Mouse (Mus musculus) kidney, postnatal 0 days (tissue): ENCODE data around the gene Fam163a. TPM values are rescaled to one million over a fixed set of nuclear protein-coding genes. Genes with fewer than 3 reads are reported as not detected.
"Not testable (repeated sequence)": the region's sequence is repeated elsewhere in the genome, so short reads cannot be mapped to it uniquely, and the experiment has no call there.

ENCODE experiments used
- ATAC-seq: fragments of 200-750 bp; cut with Nextera tagmentation; replicated peaks from 2 replicates; pipeline ENCODE4 v1.8.0; 2017; ENCODE audit warnings: low read depth, moderate number of reproducible peaks, moderate TSS enrichment, moderate library complexity; ENCODE audit not compliant: low FRiP score
- DNase-seq: peaks from one replicate; pipeline ENCODE4 v3.0.0-alpha.2; 2016; ENCODE audit warnings: low spot score
- H3K27ac ChIP-seq: fragments of 300-500 bp; sonication (generic); 2 replicates; pipeline ENCODE4 v1.5.1; 2014; ENCODE audit warnings: mild to moderate bottlenecking
- H3K27me3 ChIP-seq: fragments of 300-500 bp; sonication (generic); 2 replicates; pipeline ENCODE4 v1.6.1; 2014; ENCODE audit warnings: low read length, mixed read lengths; ENCODE audit not compliant: insufficient read depth
- H3K36me3 ChIP-seq: fragments of 300-500 bp; sonication (generic); 2 replicates; pipeline ENCODE4 v1.6.1; 2014; ENCODE audit warnings: low read length, mixed read lengths; ENCODE audit not compliant: insufficient read depth
- H3K4me1 ChIP-seq: fragments of 300-500 bp; sonication (generic); replicated peaks from 2 replicates; pipeline ENCODE4 v1.6.1; 2014; ENCODE audit warnings: antibody characterized with exemption, low read length, mixed read lengths; ENCODE audit not compliant: insufficient read depth
- H3K4me2 ChIP-seq: fragments of 300-500 bp; sonication (generic); 2 replicates; pipeline ENCODE4 v1.6.1; 2014; ENCODE audit warnings: mild to moderate bottlenecking, low read length, moderate library complexity, mixed read lengths
- H3K4me3 ChIP-seq: fragments of 300-500 bp; sonication (generic); replicated peaks from 2 replicates; pipeline ENCODE4 v1.5.1; 2014; ENCODE audit warnings: low read depth, low read length
- H3K9ac ChIP-seq: fragments of 300-500 bp; sonication (generic); 2 replicates; pipeline ENCODE4 v1.6.1; 2014; ENCODE audit warnings: low read depth, low read length
- H3K9me3 ChIP-seq: fragments of 300-500 bp; sonication (generic); replicated peaks from 2 replicates; pipeline ENCODE4 v1.6.1; 2016; ENCODE audit warnings: low read length, inconsistent platforms, mixed read lengths
- CTCF ChIP-seq: IDR thresholded peaks from 2 replicates; pipeline ENCODE4 v1.5.1; 2016; ENCODE audit warnings: antibody characterized with exemption, low read depth, mild to moderate bottlenecking, moderate library complexity
- WGBS: fragments of 180-500 bp; shearing (Covaris S2); extraction: QIAGEN DNeasy Blood & Tissue Kit; methylation state at CpG from one replicate; pipeline ENCODE4 v1.1.7; 2014; 5-methylcytosine and 5-hydroxymethylcytosine counted together
- polyA plus RNA-seq: library from polyadenylated mRNA; unstranded; fragments of >200 nt; fragmentation: Nextera tagmentation; extraction: Ambion mirVana; gene quantifications from 2 replicates; pipeline ENCODE4 v1.2.1, GENCODE M21; 2015

Gene Fam163a
- 0.63 and 0.94 TPM in 2 replicates for polyA plus RNA-seq

GRCm38 (mm10) chr1:156204656-156205131, at the start of gene Fam163a:
TSS of gene Fam163a (minus strand) at chr1:156205026.
- WGBS = 1% methylated on average over 42 of the region's 44 CpGs
- DNase-seq = no peak
- no peak for TF ChIP-seq CTCF

GRCm38 (mm10) chr1:156251096-156251495, 46.3 kb upstream of the Fam163a start:
- DNase-seq, H3K27ac ChIP-seq, H3K9ac ChIP-seq, ATAC-seq, H3K36me3 ChIP-seq, H3K4me3 ChIP-seq, H3K27me3 ChIP-seq, H3K9me3 ChIP-seq, H3K4me1 ChIP-seq, H3K4me2 ChIP-seq: not testable (repeated sequence)
- 76% methylated on average over 4 of the region's 4 CpGs for WGBS

More at GRCm38 (mm10) chr1:156204656-156205131, at the start of gene Fam163a:
- Histone ChIP-seq H3K9ac (no peak within 1 kb of the TSS), H3K27ac (no peak within 1 kb of the TSS), H3K4me1 (peaks cover 6% of the 10 kb centered on the region; the same call in 1 of the 2 replicates), H3K9me3 (no peaks in the 10 kb centered on the region), H3K4me3 (peak within 1 kb of the TSS; percentile 35), H3K27me3 (peaks cover 45% of the 10 kb centered on the region), H3K36me3 (no peaks in the 10 kb centered on the region), H3K4me2 (peak within 1 kb of the TSS; percentile 57)
- ATAC-seq = peak; percentile 59

- no peak overlapping the region for H3K4me3 ChIP-seq
- TF ChIP-seq CTCF = no peak
- no peak overlapping the region for H3K4me2 ChIP-seq
- no peak for DNase-seq
- H3K9ac ChIP-seq = no peak overlapping the region
- WGBS = 38% methylated on average over 3 of the region's 3 CpGs
- H3K4me1 ChIP-seq = no peaks in the 10 kb centered on the region
- no peaks in the 10 kb centered on the region for H3K36me3 ChIP-seq
- H3K27me3 ChIP-seq = no peaks in the 10 kb centered on the region
- H3K9me3 ChIP-seq = no peaks in the 10 kb centered on the region
- no peak for ATAC-seq
- no peak overlapping the region for H3K27ac ChIP-seq
Observed at GRCm38 (mm10) chr1:156247893-156248292, 43.1 kb upstream of the Fam163a start.

GRCm38 (mm10) chr1:156241713-156242348, 37.0 kb upstream of the Fam163a start:
- WGBS = 8% methylated on average over 14 of the region's 14 CpGs
- no peak overlapping the region for H3K9ac ChIP-seq
- no peaks in the 10 kb centered on the region for H3K9me3 ChIP-seq
- no peaks in the 10 kb centered on the region for H3K4me1 ChIP-seq
- H3K4me3 ChIP-seq = no peak overlapping the region
- H3K27ac ChIP-seq = no peak overlapping the region
- no peaks in the 10 kb centered on the region for H3K36me3 ChIP-seq
- H3K4me2 ChIP-seq = no peak overlapping the region
- peak; percentile 90 for TF ChIP-seq CTCF
- H3K27me3 ChIP-seq = no peaks in the 10 kb centered on the region
- peak; percentile 86 for DNase-seq
- ATAC-seq = no peak

- H3K27ac ChIP-seq = no peak overlapping the region
- no peak overlapping the region for H3K9ac ChIP-seq
- H3K4me1 ChIP-seq = no peaks in the 10 kb centered on the region
- H3K4me3 ChIP-seq = no peak overlapping the region
- WGBS = 33% methylated on average over 2 of the region's 2 CpGs
- no peaks in the 10 kb centered on the region for H3K27me3 ChIP-seq
- no peaks in the 10 kb centered on the region for H3K9me3 ChIP-seq
- DNase-seq (peak; percentile 63), ATAC-seq (no peak)
- H3K36me3 ChIP-seq = no peaks in the 10 kb centered on the region
- no peak overlapping the region for H3K4me2 ChIP-seq
- TF ChIP-seq CTCF = peak; percentile 73
Observed at GRCm38 (mm10) chr1:156241035-156241434, 36.2 kb upstream of the Fam163a start.

GRCm38 (mm10) chr1:156231122-156231521, 26.3 kb upstream of the Fam163a start:
- no peaks in the 10 kb centered on the region; the same call in none of the 2 replicates for H3K4me1 ChIP-seq
- ATAC-seq (no peak), DNase-seq (no peak)
- TF ChIP-seq CTCF = no peak
- no peak overlapping the region for H3K4me3 ChIP-seq
- 91% methylated on average over 6 of the region's 6 CpGs for WGBS
- no peaks in the 10 kb centered on the region for H3K9me3 ChIP-seq
- no peak overlapping the region for H3K9ac ChIP-seq
- H3K27ac ChIP-seq = no peak overlapping the region
- H3K27me3 ChIP-seq = no peaks in the 10 kb centered on the region
- no peak overlapping the region for H3K4me2 ChIP-seq
- H3K36me3 ChIP-seq = no peaks in the 10 kb centered on the region
